Mouse (Mus musculus): Measurements from ENCODE around the gene 9230102O04Rik. TPM values are rescaled to one million over a fixed set of nuclear protein-coding genes. Genes with fewer than 3 reads are reported as not detected.
A peak's percentile ranks its signal among the peaks of the same experiment; 100 is the strongest.

The 9230102O04Rik gene
- 1.0 TPM in 1 of 2 replicates, not detected in the other for polyA plus RNA-seq (2016; fragmentation: Nextera tagmentation; extraction: Ambion mirVana)

GRCm38 (mm10) chr2:9888913-9889650 is at the start of gene 9230102O04Rik:
Gene 9230102O04Rik, minus strand, starts transcription at chr2:9889540.
- peak within 1 kb of the TSS; percentile 36 for H3K4me3 ChIP-seq
- peak within 1 kb of the TSS; percentile 68 for H3K4me2 ChIP-seq
- no peak within 1 kb of the TSS for H3K9ac ChIP-seq
- H3K4me1 ChIP-seq (replicated peaks) = peaks cover 21% of the 10 kb centered on the region
- H3K27ac ChIP-seq (ENCODE audit: poor library complexity, severe bottlenecking) = no peak within 1 kb of the TSS
- H3K36me3 ChIP-seq = no peaks in the 10 kb centered on the region
- H3K9me3 ChIP-seq (replicated peaks) = 0 out of 2 replicates have a peak, but pooled peaks cover 3% of the 10 kb centered on the region
- WGBS = under 1% methylated on average over 30 of the region's 30 CpGs
- no peak for ATAC-seq (ENCODE audit: insufficient number of reproducible peaks, low FRiP score)
- H3K27me3 ChIP-seq (replicated peaks) = peaks cover 91% of the 10 kb centered on the region

GRCm38 (mm10) chr2:9935965-9936364 is 46.6 kb upstream of the 9230102O04Rik start:
- Histone ChIP-seq H3K4me2 (peak overlapping the region; percentile 36; the same call in 1 of the 2 replicates), H3K27ac (ENCODE audit: poor library complexity, severe bottlenecking) (no peak overlapping the region), H3K36me3 (no peaks in the 10 kb centered on the region; the same call in 1 of the 2 replicates), H3K4me1 (replicated peaks) (peaks cover 11% of the 10 kb centered on the region), H3K9me3 (replicated peaks) (no peaks in the 10 kb centered on the region), H3K9ac (no peak overlapping the region), H3K27me3 (replicated peaks) (no peaks in the 10 kb centered on the region), H3K4me3 (no peak overlapping the region)
- 0 out of 2 replicates have a peak, but pooled peaks have one; percentile 36 for ATAC-seq (ENCODE audit: insufficient number of reproducible peaks, low FRiP score)
- 0% methylated on average over 1 of the region's 1 CpGs for WGBS

- WGBS = 81% methylated on average over 4 of the region's 4 CpGs
- ATAC-seq (ENCODE audit: insufficient number of reproducible peaks, low FRiP score) = no peak
Measured at GRCm38 (mm10) chr2:9926905-9927283, 37.6 kb upstream of the 9230102O04Rik start.

GRCm38 (mm10) chr2:9926194-9926904 is 37.0 kb upstream of the 9230102O04Rik start:
- H3K27me3 ChIP-seq (replicated peaks) = no peaks in the 10 kb centered on the region
- peaks cover 5% of the 10 kb centered on the region; the same call in 1 of the 2 replicates for H3K4me1 ChIP-seq (replicated peaks)
- whole genome bisulfite sequencing = 52% methylated on average over 7 of the region's 7 CpGs
- no peak for ATAC-seq (ENCODE audit: insufficient number of reproducible peaks, low FRiP score)
- H3K9ac ChIP-seq = no peak overlapping the region
- H3K9me3 ChIP-seq (replicated peaks) = no peaks in the 10 kb centered on the region
- no peak overlapping the region for H3K4me3 ChIP-seq
- H3K4me2 ChIP-seq = no peak overlapping the region
- peak overlapping the region; percentile 32; the same call in 1 of the 2 replicates for H3K27ac ChIP-seq (ENCODE audit: poor library complexity, severe bottlenecking)
- H3K36me3 ChIP-seq = peaks cover 10% of the 10 kb centered on the region; the same call in 1 of the 2 replicates

More at GRCm38 (mm10) chr2:9926905-9927283, 37.6 kb upstream of the 9230102O04Rik start:
- Histone ChIP-seq H3K4me1 (replicated peaks) (peaks cover 5% of the 10 kb centered on the region; the same call in 1 of the 2 replicates), H3K27me3 (replicated peaks) (no peaks in the 10 kb centered on the region), H3K4me2 (no peak overlapping the region), H3K9ac (no peak overlapping the region), H3K9me3 (replicated peaks) (no peaks in the 10 kb centered on the region), H3K36me3 (peaks cover 10% of the 10 kb centered on the region; the same call in 1 of the 2 replicates), H3K27ac (ENCODE audit: poor library complexity, severe bottlenecking) (no peak overlapping the region), H3K4me3 (no peak overlapping the region)

GRCm38 (mm10) chr2:9918691-9919471 is 29.5 kb upstream of the 9230102O04Rik start:
- 65% methylated on average over 17 of the region's 17 CpGs for WGBS
- H3K27ac ChIP-seq (ENCODE audit: poor library complexity, severe bottlenecking) = no peak overlapping the region
- peaks cover 33% of the 10 kb centered on the region for H3K36me3 ChIP-seq
- no peaks in the 10 kb centered on the region for H3K9me3 ChIP-seq (replicated peaks)
- no peaks in the 10 kb centered on the region for H3K27me3 ChIP-seq (replicated peaks)
- no peak for ATAC-seq (ENCODE audit: insufficient number of reproducible peaks, low FRiP score)
- no peak overlapping the region for H3K9ac ChIP-seq
- 0 out of 2 replicates have a peak, but pooled peaks cover 9% of the 10 kb centered on the region for H3K4me1 ChIP-seq (replicated peaks)
- H3K4me2 ChIP-seq = no peak overlapping the region
- H3K4me3 ChIP-seq = no peak overlapping the region

- no peaks in the 10 kb centered on the region for H3K9me3 ChIP-seq (replicated peaks)
- H3K4me2 ChIP-seq = no peak overlapping the region
- no peak overlapping the region for H3K9ac ChIP-seq
- peaks cover 24% of the 10 kb centered on the region for H3K36me3 ChIP-seq
- no peak overlapping the region for H3K27ac ChIP-seq (ENCODE audit: poor library complexity, severe bottlenecking)
- WGBS = 82% methylated on average over 9 of the region's 9 CpGs
- H3K4me1 ChIP-seq (replicated peaks) = peaks cover 17% of the 10 kb centered on the region
- no peak for ATAC-seq (ENCODE audit: insufficient number of reproducible peaks, low FRiP score)
- H3K4me3 ChIP-seq = no peak overlapping the region
- H3K27me3 ChIP-seq (replicated peaks) = no peaks in the 10 kb centered on the region
Measured at GRCm38 (mm10) chr2:9917602-9918001, 28.3 kb upstream of the 9230102O04Rik start.

GRCm38 (mm10) chr2:9905995-9906394 is 16.7 kb upstream of the 9230102O04Rik start:
- Histone ChIP-seq H3K36me3 (no peaks in the 10 kb centered on the region), H3K9ac (no peak overlapping the region), H3K4me1 (replicated peaks) (peaks cover 4% of the 10 kb centered on the region; the same call in 1 of the 2 replicates), H3K27ac (ENCODE audit: poor library complexity, severe bottlenecking) (no peak overlapping the region), H3K4me2 (peak overlapping the region; percentile 66), H3K4me3 (peak overlapping the region; percentile 31), H3K27me3 (replicated peaks) (peaks cover under 1% of the 10 kb centered on the region; the same call in 1 of the 2 replicates), H3K9me3 (replicated peaks) (no peaks in the 10 kb centered on the region)
- peak; percentile 45; the same call in 1 of the 2 replicates for ATAC-seq (ENCODE audit: insufficient number of reproducible peaks, low FRiP score)
- 2% methylated on average over 11 of the region's 11 CpGs for WGBS

GRCm38 (mm10) chr2:9903854-9904560 is 14.7 kb upstream of the 9230102O04Rik start:
- H3K9me3 ChIP-seq (replicated peaks) = no peaks in the 10 kb centered on the region
- no peak for ATAC-seq (ENCODE audit: insufficient number of reproducible peaks, low FRiP score)
- H3K4me2 ChIP-seq = no peak overlapping the region
- peaks cover 13% of the 10 kb centered on the region for H3K27me3 ChIP-seq (replicated peaks)
- no peak overlapping the region for H3K4me3 ChIP-seq
- no peaks in the 10 kb centered on the region for H3K36me3 ChIP-seq
- WGBS = 44% methylated on average over 14 of the region's 14 CpGs
- H3K27ac ChIP-seq (ENCODE audit: poor library complexity, severe bottlenecking) = no peak overlapping the region
- H3K4me1 ChIP-seq (replicated peaks) = peaks cover 4% of the 10 kb centered on the region; the same call in 1 of the 2 replicates
- H3K9ac ChIP-seq = no peak overlapping the region

GRCm38 (mm10) chr2:9897846-9898245 is 8.5 kb upstream of the 9230102O04Rik start:
- Histone ChIP-seq H3K27me3 (replicated peaks) (peaks cover 73% of the 10 kb centered on the region), H3K27ac (ENCODE audit: poor library complexity, severe bottlenecking) (no peak overlapping the region), H3K4me3 (no peak overlapping the region), H3K36me3 (no peaks in the 10 kb centered on the region), H3K9ac (no peak overlapping the region), H3K9me3 (replicated peaks) (no peaks in the 10 kb centered on the region), H3K4me1 (replicated peaks) (peaks cover 14% of the 10 kb centered on the region), H3K4me2 (no peak overlapping the region)
- 18% methylated on average over 8 of the region's 8 CpGs for WGBS
- no peak for ATAC-seq (ENCODE audit: insufficient number of reproducible peaks, low FRiP score)

- ATAC-seq (ENCODE audit: insufficient number of reproducible peaks, low FRiP score) = no peak
- Histone ChIP-seq H3K27me3 (replicated peaks) (peaks cover 85% of the 10 kb centered on the region), H3K4me3 (peak overlapping the region; percentile 22), H3K27ac (ENCODE audit: poor library complexity, severe bottlenecking) (no peak overlapping the region), H3K9ac (no peak overlapping the region), H3K4me1 (replicated peaks) (peaks cover 14% of the 10 kb centered on the region), H3K4me2 (peak overlapping the region; percentile 53), H3K36me3 (no peaks in the 10 kb centered on the region), H3K9me3 (replicated peaks) (no peaks in the 10 kb centered on the region)
- WGBS = under 1% methylated on average over 22 of the region's 22 CpGs
Measured at GRCm38 (mm10) chr2:9896097-9896770, 6.9 kb upstream of the 9230102O04Rik start.

Measured in heart, embryonic 12.5 days (tissue).